14 mouse cellular contexts compared by ENCODE assay signal in genomic region chr19:50214466-50215228, GRCm38 (mm10).
DNase-seq lines count a peak whose midpoint lies in the region; ATAC-seq lines count a peak whose summit lies in the region.
"Had no signal": no experiment of that assay in that cellular context is flagged by ENCODE, and none has a peak within 500 bp of the region (broad histone marks: within the 10 kb centered on the region; RNA-seq: fewer than 3 reads in every experiment).

No protein-coding gene starts in this region.

- H3K9ac ChIP-seq in hindbrain, embryonic 15.5 days = no peak overlapping the region
- no peak overlapping the region for H3K9ac ChIP-seq in midbrain, embryonic 14.5 days (replicated peaks; ENCODE audit: low read length)
- H3K9ac ChIP-seq: embryonic facial prominence, embryonic 12.5 days; heart, embryonic 12.5 days; limb, embryonic 12.5 days had no signal

- 29% methylated on average over 7 of the region's 7 CpGs for WGBS in hindbrain, embryonic 15.5 days
- 9% methylated on average over 7 of the region's 7 CpGs for WGBS in midbrain, embryonic 14.5 days

- intact Hi-C loops in heart, postnatal 36 days (cut with DNase I) = no loop called here

- H3K27me3 ChIP-seq in hindbrain, embryonic 15.5 days = no peaks in the 10 kb centered on the region
- H3K27me3 ChIP-seq in midbrain, embryonic 14.5 days (ENCODE audit: control insufficient read depth, insufficient read depth, low read length) = no peaks in the 10 kb centered on the region
- H3K27me3 ChIP-seq: embryonic facial prominence, embryonic 12.5 days; heart, embryonic 12.5 days; limb, embryonic 12.5 days had no signal

- DNase-seq in embryo, embryonic 11 days = peak; percentile 7
- DNase-seq in embryo, embryonic 10 days (ENCODE audit: low spot score) = no peak
- peak; percentile 45 for DNase-seq in brain, adult 2 months (ENCODE audit: low read depth, low spot score)
- peak; percentile 86 for DNase-seq in midbrain, embryonic 14.5 days
- DNase-seq in heart, postnatal 36 days = no peak
- no peak for DNase-seq in Muller cell, postnatal 12 days (ENCODE audit: inconsistent ontology term)
- DNase-seq in kidney, postnatal 36 days = no peak
- DNase-seq: cerebellum, adult 9-10 months; lung, adult 2 months; thymus, postnatal 14 days had no signal

- no peaks in the 10 kb centered on the region for H3K36me3 ChIP-seq in hindbrain, embryonic 15.5 days
- no peaks in the 10 kb centered on the region for H3K36me3 ChIP-seq in midbrain, embryonic 14.5 days (ENCODE audit: control insufficient read depth, insufficient read depth, low read length)
- H3K36me3 ChIP-seq: embryonic facial prominence, embryonic 12.5 days; heart, embryonic 12.5 days; limb, embryonic 12.5 days had no signal

- peak overlapping the region; percentile 15; the same call in 1 of the 2 replicates for H3K4me2 ChIP-seq in hindbrain, embryonic 15.5 days
- peak overlapping the region; percentile 24 for H3K4me2 ChIP-seq in midbrain, embryonic 14.5 days (ENCODE audit: low read length)
- H3K4me2 ChIP-seq: embryonic facial prominence, embryonic 12.5 days; heart, embryonic 12.5 days; limb, embryonic 12.5 days had no signal

- peak overlapping the region; percentile 61 for H3K27ac ChIP-seq in hindbrain, embryonic 15.5 days (replicated peaks)
- peak overlapping the region; percentile 71 for H3K27ac ChIP-seq in midbrain, embryonic 14.5 days (replicated peaks; ENCODE audit: low read depth, low read length)
- H3K27ac ChIP-seq: embryonic facial prominence, embryonic 12.5 days; limb, embryonic 12.5 days had no signal

- H3K4me3 ChIP-seq in hindbrain, embryonic 15.5 days = no peak overlapping the region
- H3K4me3 ChIP-seq in midbrain, embryonic 14.5 days (replicated peaks; ENCODE audit: low read depth, low read length) = no peak overlapping the region
- H3K4me3 ChIP-seq: embryonic facial prominence, embryonic 12.5 days; heart, embryonic 12.5 days; limb, embryonic 12.5 days had no signal

- H3K4me1 ChIP-seq in hindbrain, embryonic 15.5 days (replicated peaks) = peaks cover 8% of the 10 kb centered on the region; the same call in 1 of the 2 replicates
- peaks cover 21% of the 10 kb centered on the region for H3K4me1 ChIP-seq in midbrain, embryonic 14.5 days (ENCODE audit: control insufficient read depth, insufficient read depth, low read length)
- H3K4me1 ChIP-seq: heart, embryonic 12.5 days; limb, embryonic 12.5 days had no signal

- no peaks in the 10 kb centered on the region for H3K9me3 ChIP-seq in hindbrain, embryonic 15.5 days
- no peaks in the 10 kb centered on the region for H3K9me3 ChIP-seq in midbrain, embryonic 14.5 days (ENCODE audit: control insufficient read depth, low read length)
- H3K9me3 ChIP-seq: embryonic facial prominence, embryonic 12.5 days; heart, embryonic 12.5 days; limb, embryonic 12.5 days had no signal

- peak; percentile 77; the same call in 1 of the 2 replicates for ATAC-seq in hindbrain, embryonic 15.5 days (ENCODE audit: low FRiP score, low read depth)
- peak; percentile 82; the same call in 1 of the 2 replicates for ATAC-seq in midbrain, embryonic 14.5 days (ENCODE audit: low FRiP score, low TSS enrichment)

Comparison
In these comparisons a context has a peak if more than half of its experiments do, and no peak if none do; other contexts are left out.
1. DNase-seq: peak in embryo, embryonic 11 days (single experiment), brain, adult 2 months (single experiment) and midbrain, embryonic 14.5 days (single experiment); none in embryo, embryonic 10 days (single experiment), heart, postnatal 36 days (0 of 2), Muller cell, postnatal 12 days (single experiment) and kidney, postnatal 36 days (0 of 2).